Mouse (Mus musculus) forebrain, embryonic 12.5 days (tissue): ENCODE results near the gene Gm17387. TPM values are rescaled to one million over a fixed set of nuclear protein-coding genes. Genes with fewer than 3 reads are reported as not detected.

Experiments used
- ATAC-seq: fragments of 200-750 bp; cut with Nextera tagmentation; 2 replicates; pipeline ENCODE4 v1.8.0; 2017; ENCODE audit warnings: moderate TSS enrichment; ENCODE audit not compliant: low FRiP score
- H3K27ac ChIP-seq: fragments of 300-500 bp; sonication (generic); 2 replicates; pipeline ENCODE4 v1.5.1; 2016; ENCODE audit warnings: mild to moderate bottlenecking
- H3K27me3 ChIP-seq: fragments of 300-500 bp; sonication (generic); 2 replicates; pipeline ENCODE4 v1.6.1; 2016; ENCODE audit warnings: mild to moderate bottlenecking
- H3K36me3 ChIP-seq: fragments of 300-500 bp; sonication (generic); replicated peaks from 2 replicates; pipeline ENCODE4 v1.6.1; 2016; ENCODE audit warnings: mild to moderate bottlenecking
- H3K4me1 ChIP-seq: fragments of 300-500 bp; sonication (generic); 2 replicates; pipeline ENCODE4 v1.6.1; 2016
- H3K4me2 ChIP-seq: fragments of 300-500 bp; sonication (generic); 2 replicates; pipeline ENCODE4 v1.6.1; 2016; ENCODE audit warnings: mild to moderate bottlenecking, moderate library complexity
- H3K4me3 ChIP-seq: fragments of 300-500 bp; sonication (generic); replicated peaks from 2 replicates; pipeline ENCODE4 v1.5.1; 2016; ENCODE audit warnings: mild to moderate bottlenecking
- H3K9ac ChIP-seq: fragments of 300-500 bp; sonication (generic); 2 replicates; pipeline ENCODE4 v1.6.1; 2016; ENCODE audit warnings: mild to moderate bottlenecking
- H3K9me3 ChIP-seq: fragments of 300-500 bp; sonication (generic); 2 replicates; pipeline ENCODE4 v1.6.1; 2016
- WGBS: fragments of 180-500 bp; shearing (Covaris S2); methylation state at CpG from one replicate; pipeline ENCODE4 v1.1.7; 2016; 5-methylcytosine and 5-hydroxymethylcytosine counted together
- polyA plus RNA-seq: library from polyadenylated mRNA; unstranded; fragments of >200 nt; fragmentation: Nextera tagmentation; extraction: Ambion mirVana; gene quantifications from 2 replicates; pipeline ENCODE4 v1.2.1, GENCODE M21; 2016

The Gm17387 gene
- not detected in 2 replicates for polyA plus RNA-seq

DNA sequence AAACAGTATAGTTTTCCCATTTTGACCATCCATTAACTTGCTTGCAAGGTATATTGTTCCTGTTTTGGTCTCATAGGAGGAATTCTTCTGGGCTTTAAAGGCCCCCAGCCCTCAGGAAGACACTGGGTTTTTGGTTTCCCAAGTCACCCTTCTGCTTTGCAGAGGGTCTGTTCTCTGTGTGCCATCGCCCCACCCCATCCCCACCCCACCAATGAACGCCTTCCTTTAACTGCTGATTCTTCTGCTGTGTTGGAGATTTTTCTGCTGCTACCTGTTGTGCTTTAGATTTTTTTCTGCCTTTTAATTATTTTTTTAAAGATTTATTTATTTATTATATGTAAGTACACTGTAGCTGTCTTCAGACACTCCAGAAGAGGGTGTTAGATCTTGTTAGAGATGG, at the start of gene Gm17387:
TSS of gene Gm17387 (plus strand) at position 301 of the 400 bp plus-strand sequence.
- H3K36me3 ChIP-seq: no peaks in the 10 kb centered on the region
- H3K4me1 ChIP-seq: peaks cover 20% of the 10 kb centered on the region
- 95% methylated on average over 2 of the region's 2 CpGs for WGBS
- no peak within 1 kb of the TSS for H3K9ac ChIP-seq
- no peak within 1 kb of the TSS for H3K4me2 ChIP-seq
- H3K27me3 ChIP-seq: 0 out of 2 replicates have a peak, but pooled peaks cover 3% of the 10 kb centered on the region
- H3K9me3 ChIP-seq: no peaks in the 10 kb centered on the region
- no peak for ATAC-seq
- H3K4me3 ChIP-seq: no peak within 1 kb of the TSS
- H3K27ac ChIP-seq: no peak within 1 kb of the TSS

DNA sequence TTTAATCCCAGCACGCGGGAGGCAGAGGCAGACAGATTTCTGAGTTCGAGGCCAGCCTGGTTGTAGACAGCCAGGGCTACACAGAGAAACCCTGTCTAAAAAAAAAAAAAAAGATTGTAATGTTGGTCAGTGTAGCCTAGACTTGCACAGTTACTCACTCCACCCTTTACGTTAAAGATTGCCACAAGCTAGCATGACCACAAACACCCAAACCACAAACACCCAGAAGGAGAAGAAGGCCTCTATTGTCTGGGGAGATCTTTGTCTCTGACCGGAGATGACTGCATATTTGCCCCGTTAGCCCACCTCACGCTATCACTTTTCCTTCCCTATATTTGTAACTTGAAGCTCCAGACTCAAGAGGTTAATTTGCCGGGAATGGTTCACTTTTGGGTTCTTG, 47.2 kb upstream of the Gm17387 start:
- Histone ChIP-seq H3K27ac (no peak overlapping the region), H3K36me3 (no peaks in the 10 kb centered on the region), H3K9ac (no peak overlapping the region), H3K4me1 (no peaks in the 10 kb centered on the region), H3K9me3 (no peaks in the 10 kb centered on the region), H3K4me3 (no peak overlapping the region), H3K4me2 (no peak overlapping the region), H3K27me3 (no peaks in the 10 kb centered on the region)
- no peak for ATAC-seq
- WGBS: 95% methylated on average over 8 of the region's 8 CpGs

DNA sequence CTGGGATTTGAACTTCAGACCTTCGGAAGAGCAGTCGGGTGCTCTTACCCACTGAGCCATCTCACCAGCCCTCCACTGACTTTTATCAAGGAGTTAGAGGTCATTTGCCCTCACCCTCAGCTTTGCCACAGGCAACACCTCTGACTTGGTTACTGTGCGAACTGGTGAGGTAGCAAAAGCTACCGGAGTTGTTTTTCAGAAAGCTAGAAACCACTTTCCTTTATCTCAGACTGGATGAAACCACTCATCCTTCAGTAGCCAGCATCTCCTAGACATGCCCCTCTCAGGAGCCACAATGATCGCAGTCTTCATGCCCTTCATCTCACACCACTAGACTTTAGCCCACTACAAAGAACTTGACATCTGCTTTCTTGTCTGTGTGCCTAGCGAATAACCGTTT, 46.0 kb upstream of the Gm17387 start:
- Histone ChIP-seq H3K27me3 (no peaks in the 10 kb centered on the region), H3K4me3 (no peak overlapping the region), H3K4me2 (no peak overlapping the region), H3K4me1 (no peaks in the 10 kb centered on the region), H3K27ac (no peak overlapping the region), H3K9me3 (no peaks in the 10 kb centered on the region), H3K36me3 (no peaks in the 10 kb centered on the region), H3K9ac (no peak overlapping the region)
- WGBS: 94% methylated on average over 7 of the region's 7 CpGs
- no peak for ATAC-seq

DNA sequence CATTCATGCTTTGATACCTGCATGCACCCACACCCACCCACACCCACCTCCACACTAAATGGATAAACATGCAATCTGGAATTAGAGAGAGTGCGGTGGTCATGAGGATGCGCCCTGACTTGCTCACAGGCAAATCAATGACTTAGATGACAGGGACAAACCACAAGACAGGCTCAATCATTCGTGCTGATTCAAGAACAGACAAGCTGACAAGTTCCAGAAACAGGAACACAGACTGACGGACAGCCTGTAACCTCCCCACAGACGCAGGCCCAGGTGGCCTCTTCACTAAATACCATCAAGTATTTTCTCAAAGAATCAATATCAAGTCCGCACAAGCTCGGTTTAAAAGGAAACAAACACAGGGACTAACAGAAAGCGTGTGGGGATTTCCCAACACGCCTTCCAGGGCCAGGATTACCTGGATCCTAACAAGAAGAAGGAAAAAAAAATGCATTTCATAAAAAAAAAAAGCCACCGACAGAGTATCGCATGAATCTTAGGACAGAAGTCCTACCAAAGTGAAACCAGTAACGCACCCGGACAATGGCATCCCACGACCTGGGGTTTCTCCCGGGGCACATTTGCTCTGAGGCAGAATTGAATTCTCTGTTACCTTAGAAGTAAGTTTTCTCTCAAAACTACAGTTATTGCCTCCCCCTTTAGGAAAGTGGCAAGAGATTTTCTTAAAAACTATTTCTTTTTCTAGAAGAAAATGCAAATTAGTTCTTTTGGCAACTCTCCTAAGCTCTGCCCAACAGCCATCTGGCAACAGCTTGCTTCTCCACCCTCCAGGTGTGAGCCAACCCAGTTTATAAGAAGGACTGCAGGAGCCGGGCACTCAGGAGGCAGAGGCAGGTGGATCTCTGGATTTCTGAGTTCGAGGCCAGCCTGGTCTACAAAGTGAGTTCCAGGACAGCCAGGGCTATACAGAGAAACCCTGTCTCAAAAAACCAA, 41.5 kb upstream of the Gm17387 start:
- ATAC-seq: no peak
- H3K36me3 ChIP-seq: no peaks in the 10 kb centered on the region
- H3K9ac ChIP-seq: no peak overlapping the region
- no peak overlapping the region for H3K27ac ChIP-seq
- WGBS: 91% methylated on average over 17 of the region's 17 CpGs
- H3K4me3 ChIP-seq: no peak overlapping the region
- H3K4me1 ChIP-seq: no peaks in the 10 kb centered on the region
- no peaks in the 10 kb centered on the region for H3K9me3 ChIP-seq
- no peak overlapping the region for H3K4me2 ChIP-seq
- no peaks in the 10 kb centered on the region for H3K27me3 ChIP-seq

DNA sequence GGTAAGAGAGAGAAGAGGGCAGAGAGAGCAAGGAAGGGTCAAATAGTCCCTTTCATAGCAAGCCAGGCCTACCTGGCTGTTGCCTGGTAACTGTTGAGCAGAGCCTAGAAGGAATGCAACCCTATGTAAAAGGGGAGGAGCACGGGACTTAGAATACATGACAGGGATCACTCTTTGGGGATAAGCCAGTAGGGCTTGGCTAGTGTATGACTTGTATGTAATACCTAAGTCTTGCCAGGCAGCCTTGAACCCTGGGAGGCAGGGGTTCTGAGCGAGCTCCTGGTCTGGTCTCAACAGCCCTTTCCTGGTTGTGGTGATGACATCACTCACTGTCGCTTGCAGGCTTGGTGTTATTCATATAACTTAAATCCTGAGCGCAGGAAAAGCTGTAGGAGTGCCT, 39.9 kb upstream of the Gm17387 start:
- no peak overlapping the region for H3K27ac ChIP-seq
- no peak for ATAC-seq
- H3K9me3 ChIP-seq: no peaks in the 10 kb centered on the region
- WGBS: 79% methylated on average over 4 of the region's 4 CpGs
- no peaks in the 10 kb centered on the region for H3K36me3 ChIP-seq
- no peak overlapping the region for H3K9ac ChIP-seq
- H3K27me3 ChIP-seq: no peaks in the 10 kb centered on the region
- no peak overlapping the region for H3K4me2 ChIP-seq
- no peak overlapping the region for H3K4me3 ChIP-seq
- H3K4me1 ChIP-seq: no peaks in the 10 kb centered on the region

DNA sequence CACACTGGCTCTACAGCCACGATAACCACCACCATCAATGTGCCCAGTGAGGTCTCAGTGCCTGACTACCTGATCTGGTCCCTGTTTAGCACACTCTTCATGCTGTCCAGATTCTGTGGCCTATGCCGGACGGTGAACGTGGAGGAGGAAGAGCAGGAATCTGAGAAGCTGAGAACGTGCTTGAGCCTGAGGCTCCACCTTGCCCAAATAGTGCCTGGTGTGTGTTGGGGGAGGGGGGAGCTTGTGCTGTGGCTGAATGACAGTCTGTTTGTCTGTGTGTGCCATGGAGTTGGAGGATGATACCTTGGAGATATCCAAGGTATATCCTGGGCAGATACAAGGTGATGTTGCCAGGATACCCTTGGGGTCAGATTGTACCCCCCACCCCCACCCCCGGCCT, 38.7 kb upstream of the Gm17387 start:
- Histone ChIP-seq H3K4me3 (no peak overlapping the region), H3K9ac (no peak overlapping the region), H3K4me2 (no peak overlapping the region), H3K9me3 (no peaks in the 10 kb centered on the region), H3K4me1 (no peaks in the 10 kb centered on the region), H3K36me3 (no peaks in the 10 kb centered on the region), H3K27ac (no peak overlapping the region), H3K27me3 (no peaks in the 10 kb centered on the region)
- ATAC-seq: no peak
- WGBS: 83% methylated on average over 6 of the region's 6 CpGs

DNA sequence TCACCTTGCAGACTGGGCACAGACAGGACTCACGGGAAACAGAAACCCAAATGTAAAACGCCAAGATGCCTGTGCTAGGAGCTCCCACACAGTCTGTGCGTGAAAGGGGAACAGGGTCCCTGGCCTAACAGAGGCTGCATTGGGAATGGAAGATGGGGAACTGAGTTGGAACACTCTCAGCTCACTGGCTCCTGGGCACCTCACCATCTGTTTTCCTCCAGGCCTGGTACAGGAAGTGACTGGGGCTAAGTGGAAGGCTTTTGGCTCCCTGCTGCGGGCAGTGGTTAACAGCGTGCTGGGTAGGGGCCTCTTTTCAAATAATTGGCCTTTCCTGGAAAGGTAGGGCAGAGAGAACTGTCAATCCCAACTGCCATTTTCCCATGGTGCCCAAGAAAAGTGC, 38.3 kb upstream of the Gm17387 start:
- no peaks in the 10 kb centered on the region for H3K27me3 ChIP-seq
- ATAC-seq: no peak
- WGBS: 80% methylated on average over 5 of the region's 5 CpGs
- no peaks in the 10 kb centered on the region for H3K9me3 ChIP-seq
- no peak overlapping the region for H3K4me2 ChIP-seq
- no peaks in the 10 kb centered on the region for H3K4me1 ChIP-seq
- no peak overlapping the region for H3K27ac ChIP-seq
- no peaks in the 10 kb centered on the region for H3K36me3 ChIP-seq
- no peak overlapping the region for H3K9ac ChIP-seq
- no peak overlapping the region for H3K4me3 ChIP-seq

DNA sequence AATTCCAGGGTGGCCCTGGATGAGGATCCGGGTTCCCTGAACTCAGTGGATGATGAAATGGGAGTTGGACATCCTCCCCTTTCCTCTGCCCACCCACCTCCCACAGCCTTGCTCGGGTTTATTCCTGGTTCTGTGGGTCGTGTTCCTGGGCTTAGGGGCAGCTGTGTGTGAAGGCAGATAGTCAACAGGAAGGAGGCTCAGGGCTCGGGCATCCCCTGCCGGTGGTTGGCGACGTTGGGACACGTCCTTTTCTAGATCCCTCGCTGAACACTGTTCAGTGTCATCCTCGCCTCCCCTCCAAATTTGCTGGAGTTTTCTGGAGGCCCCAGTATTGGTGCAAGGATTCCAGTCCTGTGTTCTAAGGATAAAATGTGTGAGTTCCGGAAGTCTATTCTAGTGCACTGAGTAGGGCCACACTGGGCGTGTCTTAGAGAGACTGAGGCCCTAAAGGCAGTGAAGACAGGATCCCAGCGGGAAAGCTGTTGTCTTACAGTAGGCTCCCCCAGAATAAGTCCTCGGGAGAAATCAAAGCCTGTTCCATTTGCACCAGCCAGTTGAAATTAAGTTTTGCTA, 37.7 kb upstream of the Gm17387 start:
- 91% methylated on average over 14 of the region's 14 CpGs for whole genome bisulfite sequencing
- Histone ChIP-seq H3K36me3 (no peaks in the 10 kb centered on the region), H3K27ac (no peak overlapping the region), H3K27me3 (no peaks in the 10 kb centered on the region), H3K9ac (no peak overlapping the region), H3K9me3 (no peaks in the 10 kb centered on the region), H3K4me2 (no peak overlapping the region), H3K4me3 (no peak overlapping the region), H3K4me1 (no peaks in the 10 kb centered on the region)
- ATAC-seq: no peak

DNA sequence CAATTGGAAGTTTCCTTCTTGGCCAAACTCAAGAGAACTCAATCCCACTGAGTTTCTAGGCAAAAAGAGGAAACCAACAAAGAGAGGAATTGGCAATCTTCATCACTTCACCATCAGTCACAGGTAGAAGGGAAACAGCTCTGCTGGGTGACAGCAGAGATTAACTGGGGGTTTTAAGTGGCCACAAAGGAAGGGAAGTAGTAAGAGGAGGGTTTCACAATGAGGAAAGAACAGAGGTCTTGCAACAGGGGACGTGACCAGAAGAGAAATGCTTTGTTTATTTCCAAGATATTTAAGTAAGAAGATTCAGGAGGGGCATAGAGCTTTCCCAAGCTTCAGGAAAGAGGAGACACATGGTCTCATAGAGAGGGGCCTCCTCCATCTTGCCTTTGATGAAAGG, 31.1 kb upstream of the Gm17387 start:
- no peaks in the 10 kb centered on the region for H3K4me1 ChIP-seq
- ATAC-seq: no peak
- no peak overlapping the region for H3K4me2 ChIP-seq
- H3K4me3 ChIP-seq: no peak overlapping the region
- no peaks in the 10 kb centered on the region for H3K9me3 ChIP-seq
- no peak overlapping the region for H3K9ac ChIP-seq
- no peaks in the 10 kb centered on the region for H3K27me3 ChIP-seq
- H3K27ac ChIP-seq: no peak overlapping the region
- WGBS: 68% methylated on average over 1 of the region's 1 CpGs
- no peaks in the 10 kb centered on the region for H3K36me3 ChIP-seq

DNA sequence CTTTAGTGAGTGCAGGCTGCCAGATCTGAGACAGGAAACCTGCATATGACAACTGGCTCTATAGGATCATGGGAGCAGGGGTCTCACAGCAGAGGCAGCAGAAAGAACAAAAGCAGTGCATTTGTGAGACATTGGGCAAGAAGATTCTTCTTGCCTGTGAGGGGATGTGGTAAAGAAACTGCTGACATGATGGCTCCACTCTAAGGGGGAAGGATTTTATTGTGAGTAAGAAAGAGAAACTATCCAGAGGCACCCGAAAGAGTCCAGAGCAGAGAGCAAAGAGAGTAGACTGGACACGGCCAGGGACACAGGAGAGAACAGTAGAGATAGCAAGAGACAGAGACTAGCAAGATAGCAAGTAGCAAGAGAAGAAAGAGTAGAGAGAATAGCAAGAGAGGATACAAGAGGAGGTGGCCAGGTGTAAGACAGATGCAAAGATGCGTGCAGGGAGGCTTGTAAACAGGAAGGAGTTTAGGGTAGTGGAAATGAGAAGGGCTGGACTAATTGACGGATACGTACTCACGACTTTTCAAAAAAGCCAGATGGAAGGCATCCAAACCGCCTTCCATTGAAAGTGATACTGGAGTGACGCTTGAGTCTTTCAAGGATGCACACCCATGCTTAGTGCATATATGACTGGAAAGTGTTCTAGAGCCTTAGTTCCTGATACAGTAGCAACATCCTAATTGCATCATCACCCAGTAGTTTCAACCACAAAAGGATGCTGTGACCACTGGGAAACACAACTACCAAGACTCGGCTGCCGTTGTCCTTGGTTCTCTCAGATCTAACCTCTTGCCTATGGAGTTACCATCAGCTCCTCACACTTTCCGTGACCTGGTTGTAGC, 29.9 kb upstream of the Gm17387 start:
- Histone ChIP-seq H3K4me1 (no peaks in the 10 kb centered on the region), H3K4me3 (no peak overlapping the region), H3K27ac (no peak overlapping the region), H3K27me3 (no peaks in the 10 kb centered on the region), H3K9ac (no peak overlapping the region), H3K4me2 (no peak overlapping the region), H3K9me3 (no peaks in the 10 kb centered on the region), H3K36me3 (no peaks in the 10 kb centered on the region)
- WGBS: 91% methylated on average over 11 of the region's 11 CpGs
- ATAC-seq: no peak

DNA sequence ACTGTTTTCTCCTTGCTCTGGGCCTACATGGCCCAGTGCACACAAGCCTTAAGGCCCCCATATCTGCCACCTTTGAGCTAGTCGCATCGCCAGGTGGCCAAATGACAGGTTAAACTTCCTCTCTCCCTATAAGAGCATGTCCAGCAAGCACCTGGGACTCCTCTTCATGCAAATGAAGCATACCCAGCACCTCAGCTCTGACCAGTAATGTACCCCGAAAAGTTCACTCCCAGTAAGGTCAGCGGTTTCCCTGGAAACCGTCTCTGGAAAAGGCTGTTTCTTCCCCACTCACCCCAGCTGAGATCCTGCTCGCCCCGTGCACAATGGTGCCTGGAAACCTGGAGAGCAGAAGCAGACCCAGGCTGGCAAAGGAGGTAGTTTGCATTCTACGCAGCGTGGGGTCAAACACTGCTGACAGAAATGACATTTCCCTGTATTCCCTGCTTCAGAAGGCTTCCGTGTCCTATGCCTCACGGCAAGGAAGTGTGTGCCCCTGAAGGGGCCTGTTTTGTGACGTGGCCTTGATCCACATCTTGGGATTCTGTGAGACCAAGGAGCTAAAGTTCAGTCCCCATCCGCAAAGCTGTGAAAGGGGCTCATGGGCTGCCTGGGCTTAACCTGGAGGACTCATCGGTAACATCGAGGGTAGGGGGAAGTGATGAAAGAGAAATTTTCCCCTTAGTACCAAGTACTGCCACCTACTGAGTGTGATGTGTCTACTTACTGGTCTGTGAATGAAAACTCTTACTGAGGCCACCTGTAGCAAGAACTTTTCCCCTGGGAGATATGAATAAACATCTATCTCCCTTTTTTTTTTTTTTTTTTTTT, 27.8 kb upstream of the Gm17387 start:
- WGBS: 75% methylated on average over 15 of the region's 15 CpGs
- no peaks in the 10 kb centered on the region for H3K4me1 ChIP-seq
- ATAC-seq: no peak
- H3K4me3 ChIP-seq: no peak overlapping the region
- no peak overlapping the region for H3K9ac ChIP-seq
- no peaks in the 10 kb centered on the region for H3K36me3 ChIP-seq
- no peaks in the 10 kb centered on the region for H3K27me3 ChIP-seq
- H3K9me3 ChIP-seq: no peaks in the 10 kb centered on the region
- H3K4me2 ChIP-seq: no peak overlapping the region
- H3K27ac ChIP-seq: no peak overlapping the region
